Mouse (Mus musculus) embryonic facial prominence, embryonic 12.5 days (tissue): Measurements from ENCODE around the gene Sost. TPM values are rescaled to one million over a fixed set of nuclear protein-coding genes. Genes with fewer than 3 reads are reported as not detected.

ENCODE experiments used
- ATAC-seq: fragments of 200-750 bp; cut with Nextera tagmentation; 2 replicates; pipeline ENCODE4 v1.8.0; 2017; ENCODE audit not compliant: insufficient number of reproducible peaks, insufficient read depth, low FRiP score, low TSS enrichment
- H3K27ac ChIP-seq: fragments of 300-500 bp; sonication (generic); 2 replicates; pipeline ENCODE4 v1.5.1; 2016; ENCODE audit warnings: mild to moderate bottlenecking
- H3K27me3 ChIP-seq: fragments of 300-500 bp; sonication (generic); 2 replicates; pipeline ENCODE4 v1.6.1; 2016; ENCODE audit warnings: mild to moderate bottlenecking, moderate library complexity
- H3K36me3 ChIP-seq: fragments of 300-500 bp; sonication (generic); 2 replicates; pipeline ENCODE4 v1.6.1; 2016; ENCODE audit warnings: mild to moderate bottlenecking
- H3K4me1 ChIP-seq: fragments of 300-500 bp; sonication (generic); 2 replicates; pipeline ENCODE4 v1.6.1; 2016
- H3K4me2 ChIP-seq: fragments of 300-500 bp; sonication (generic); replicated peaks from 2 replicates; pipeline ENCODE4 v1.6.1; 2016; ENCODE audit warnings: mild to moderate bottlenecking, moderate library complexity
- H3K4me3 ChIP-seq: fragments of 300-500 bp; sonication (generic); 2 replicates; pipeline ENCODE4 v1.5.1; 2016; ENCODE audit warnings: mild to moderate bottlenecking
- H3K9ac ChIP-seq: fragments of 300-500 bp; sonication (generic); 2 replicates; pipeline ENCODE4 v1.6.1; 2016; ENCODE audit warnings: mild to moderate bottlenecking, moderate library complexity
- H3K9me3 ChIP-seq: fragments of 300-500 bp; sonication (generic); 2 replicates; pipeline ENCODE4 v1.6.1; 2016; ENCODE audit warnings: mild to moderate bottlenecking, moderate library complexity
- WGBS: fragments of 180-500 bp; shearing (Covaris S2); methylation state at CpG from one replicate; pipeline ENCODE4 v1.1.7; 2016; 5-methylcytosine and 5-hydroxymethylcytosine counted together
- polyA plus RNA-seq: library from polyadenylated mRNA; unstranded; fragments of >200 nt; fragmentation: Nextera tagmentation; extraction: Ambion mirVana; gene quantifications from 2 replicates; pipeline ENCODE4 v1.2.1, GENCODE M21; 2016

Sost gene
- polyA plus RNA-seq, 1 experiment from 2014 or later: 0.10 TPM

- ATAC-seq: peak; percentile 54; the same call in 1 of the 2 replicates
- 2% methylated on average over 6 of the region's 6 CpGs for WGBS
Measured at GRCm38 (mm10) chr11:101919660-101920059, 47.2 kb downstream of the Sost start.

GRCm38 (mm10) chr11:101918609-101919008, 48.2 kb downstream of the Sost start:
- Histone ChIP-seq H3K4me2 (no peak overlapping the region), H3K9me3 (no peaks in the 10 kb centered on the region), H3K4me1 (no peaks in the 10 kb centered on the region), H3K9ac (no peak overlapping the region), H3K36me3 (no peaks in the 10 kb centered on the region), H3K4me3 (no peak overlapping the region), H3K27ac (no peak overlapping the region), H3K27me3 (peaks cover 16% of the 10 kb centered on the region; the same call in 1 of the 2 replicates)
- 69% methylated on average over 3 of the region's 3 CpGs for WGBS
- no peak for ATAC-seq

More at GRCm38 (mm10) chr11:101919660-101920059, 47.2 kb downstream of the Sost start:
- Histone ChIP-seq H3K4me1 (no peaks in the 10 kb centered on the region), H3K9me3 (no peaks in the 10 kb centered on the region), H3K4me2 (no peak overlapping the region), H3K9ac (no peak overlapping the region), H3K36me3 (no peaks in the 10 kb centered on the region), H3K4me3 (no peak overlapping the region), H3K27me3 (peaks cover 16% of the 10 kb centered on the region; the same call in 1 of the 2 replicates), H3K27ac (no peak overlapping the region)

GRCm38 (mm10) chr11:101916772-101917171, 50.0 kb downstream of the Sost start:
- no peak overlapping the region for H3K4me2 ChIP-seq
- H3K4me1 ChIP-seq: no peaks in the 10 kb centered on the region
- H3K9me3 ChIP-seq: no peaks in the 10 kb centered on the region
- H3K27ac ChIP-seq: no peak overlapping the region
- no peak for ATAC-seq
- peaks cover 18% of the 10 kb centered on the region; the same call in 1 of the 2 replicates for H3K27me3 ChIP-seq
- H3K4me3 ChIP-seq: no peak overlapping the region
- WGBS: 71% methylated on average over 3 of the region's 3 CpGs
- H3K9ac ChIP-seq: no peak overlapping the region
- no peaks in the 10 kb centered on the region for H3K36me3 ChIP-seq

- no peaks in the 10 kb centered on the region for H3K4me1 ChIP-seq
- ATAC-seq: no peak
- WGBS: 55% methylated on average over 8 of the region's 8 CpGs
Measured at GRCm38 (mm10) chr11:101913591-101913990, 53.2 kb downstream of the Sost start.

More at GRCm38 (mm10) chr11:101913591-101913990, 53.2 kb downstream of the Sost start:
- H3K9me3 ChIP-seq: no peaks in the 10 kb centered on the region
- H3K27me3 ChIP-seq: peaks cover 21% of the 10 kb centered on the region; the same call in 1 of the 2 replicates
- no peak overlapping the region for H3K9ac ChIP-seq
- H3K4me3 ChIP-seq: no peak overlapping the region
- H3K4me2 ChIP-seq: no peak overlapping the region
- H3K27ac ChIP-seq: no peak overlapping the region
- no peaks in the 10 kb centered on the region for H3K36me3 ChIP-seq

Other genes starting within 250 kb of the Sost start
- gene Dhx8, start 234.1 kb downstream of the Sost start, polyA plus RNA-seq: 48.1 and 50.4 TPM in 2 replicates
- 17.0 and 25.2 TPM in 2 replicates for gene Etv4, start 181.6 kb downstream of the Sost start, polyA plus RNA-seq
- 10.0 and 10.9 TPM in 2 replicates for gene Meox1, start 72.6 kb downstream of the Sost start, polyA plus RNA-seq
- not detected in 2 replicates for gene Cfap97d1, start 17.3 kb upstream of the Sost start, polyA plus RNA-seq
- 12.3 and 12.5 TPM in 2 replicates for gene Dusp3, start 20.0 kb upstream of the Sost start, polyA plus RNA-seq
- gene Mpp3, start 61.4 kb upstream of the Sost start, polyA plus RNA-seq: 11.1 and 11.4 TPM in 2 replicates
- gene Cd300lg, start 74.5 kb upstream of the Sost start, polyA plus RNA-seq: 0.43 and 0.55 TPM in 2 replicates
- 12.7 and 12.8 TPM in 2 replicates for gene Mpp2, start 121.5 kb upstream of the Sost start, polyA plus RNA-seq
- not detected in 2 replicates for gene Ppy, start 134.3 kb upstream of the Sost start, polyA plus RNA-seq
- gene Pyy, start 140.8 kb upstream of the Sost start, polyA plus RNA-seq: 0.71 TPM in 1 of 2 replicates, not detected in the other
- gene Nags, start 178.5 kb upstream of the Sost start, polyA plus RNA-seq: 0.06 TPM in 1 of 2 replicates, not detected in the other
- gene Tmem101, start 189.4 kb upstream of the Sost start, polyA plus RNA-seq: 43.4 and 44.3 TPM in 2 replicates
- 104 and 108 TPM in 2 replicates for gene Lsm12, start 218.3 kb upstream of the Sost start, polyA plus RNA-seq
- gene G6pc3, start 222.6 kb upstream of the Sost start, polyA plus RNA-seq: 30.3 and 31.3 TPM in 2 replicates